Mouse (Mus musculus): ENCODE measurements around the gene Olfr1431. TPM values are rescaled to one million over a fixed set of nuclear protein-coding genes. Genes with fewer than 3 reads are reported as not detected.

Gene Olfr1431
- polyA plus RNA-seq, 1 experiment from 2014 or later, result not detected

Other genes starting within 250 kb of the Olfr1431 start
- gene Osbp, start 234.7 kb upstream of the Olfr1431 start, polyA plus RNA-seq (2014; fragmentation: Nextera tagmentation; extraction: Ambion mirVana), result 6.4 and 7.2 TPM in 2 replicates
- not detected in 2 replicates for gene Olfr1423, start 159.3 kb upstream of the Olfr1431 start, polyA plus RNA-seq (2014; fragmentation: Nextera tagmentation; extraction: Ambion mirVana)
- gene Olfr1424, start 138.0 kb upstream of the Olfr1431 start, polyA plus RNA-seq (2014; fragmentation: Nextera tagmentation; extraction: Ambion mirVana), result not detected in 2 replicates
- gene Olfr1425, start 122.9 kb upstream of the Olfr1431 start, polyA plus RNA-seq (2014; fragmentation: Nextera tagmentation; extraction: Ambion mirVana), result not detected in 2 replicates
- gene Olfr1426, start 108.6 kb upstream of the Olfr1431 start, polyA plus RNA-seq (2014; fragmentation: Nextera tagmentation; extraction: Ambion mirVana), result not detected in 2 replicates
- gene Olfr1427, start 97.3 kb upstream of the Olfr1431 start, polyA plus RNA-seq (2014; fragmentation: Nextera tagmentation; extraction: Ambion mirVana), result not detected in 2 replicates
- not detected in 2 replicates for gene Olfr1428, start 84.7 kb upstream of the Olfr1431 start, polyA plus RNA-seq (2014; fragmentation: Nextera tagmentation; extraction: Ambion mirVana)
- not detected in 2 replicates for gene Olfr76, start 77.4 kb upstream of the Olfr1431 start, polyA plus RNA-seq (2014; fragmentation: Nextera tagmentation; extraction: Ambion mirVana)
- not detected in 2 replicates for gene Olfr1555-ps1, start 30.5 kb upstream of the Olfr1431 start, polyA plus RNA-seq (2014; fragmentation: Nextera tagmentation; extraction: Ambion mirVana)
- gene Olfr1432, start 32.0 kb downstream of the Olfr1431 start, polyA plus RNA-seq (2014; fragmentation: Nextera tagmentation; extraction: Ambion mirVana), result not detected in 2 replicates
- gene Olfr262, start 41.0 kb downstream of the Olfr1431 start, polyA plus RNA-seq (2014; fragmentation: Nextera tagmentation; extraction: Ambion mirVana), result not detected in 2 replicates
- not detected in 2 replicates for gene Olfr235, start 60.4 kb downstream of the Olfr1431 start, polyA plus RNA-seq (2014; fragmentation: Nextera tagmentation; extraction: Ambion mirVana)
- not detected in 2 replicates for gene Olfr1434, start 79.2 kb downstream of the Olfr1431 start, polyA plus RNA-seq (2014; fragmentation: Nextera tagmentation; extraction: Ambion mirVana)
- gene Olfr1436, start 98.5 kb downstream of the Olfr1431 start, polyA plus RNA-seq (2014; fragmentation: Nextera tagmentation; extraction: Ambion mirVana), result not detected in 2 replicates
- not detected in 2 replicates for gene Olfr1437, start 124.5 kb downstream of the Olfr1431 start, polyA plus RNA-seq (2014; fragmentation: Nextera tagmentation; extraction: Ambion mirVana)
- not detected in 2 replicates for gene Olfr1438-ps1, start 135.3 kb downstream of the Olfr1431 start, polyA plus RNA-seq (2014; fragmentation: Nextera tagmentation; extraction: Ambion mirVana)
- gene Olfr1440, start 186.6 kb downstream of the Olfr1431 start, polyA plus RNA-seq (2014; fragmentation: Nextera tagmentation; extraction: Ambion mirVana), result not detected in 2 replicates
- gene Olfr1441, start 216.8 kb downstream of the Olfr1431 start, polyA plus RNA-seq (2014; fragmentation: Nextera tagmentation; extraction: Ambion mirVana), result not detected in 2 replicates
- not detected in 2 replicates for gene Pfpl, start 227.3 kb downstream of the Olfr1431 start, polyA plus RNA-seq (2014; fragmentation: Nextera tagmentation; extraction: Ambion mirVana)

All from embryonic facial prominence, embryonic 11.5 days (tissue).